Mouse (Mus musculus) bone marrow, adult 2 months (tissue): ENCODE results near the gene Mylk.

Experiments used
- CTCF ChIP-seq: fragments of 200-500 bp; IDR thresholded peaks from 2 replicates; pipeline ENCODE4 v1.5.1; 2011; ENCODE audit warnings: low read length, control low read depth; ENCODE audit not compliant: control insufficient read depth, insufficient read depth
- POLR2A ChIP-seq: fragments of 200-500 bp; IDR thresholded peaks from 2 replicates; pipeline ENCODE4 v1.6.1; 2011; ENCODE audit warnings: low read depth, mild to moderate bottlenecking, control low read depth, low read length, borderline replicate concordance; ENCODE audit not compliant: control insufficient read depth

DNA sequence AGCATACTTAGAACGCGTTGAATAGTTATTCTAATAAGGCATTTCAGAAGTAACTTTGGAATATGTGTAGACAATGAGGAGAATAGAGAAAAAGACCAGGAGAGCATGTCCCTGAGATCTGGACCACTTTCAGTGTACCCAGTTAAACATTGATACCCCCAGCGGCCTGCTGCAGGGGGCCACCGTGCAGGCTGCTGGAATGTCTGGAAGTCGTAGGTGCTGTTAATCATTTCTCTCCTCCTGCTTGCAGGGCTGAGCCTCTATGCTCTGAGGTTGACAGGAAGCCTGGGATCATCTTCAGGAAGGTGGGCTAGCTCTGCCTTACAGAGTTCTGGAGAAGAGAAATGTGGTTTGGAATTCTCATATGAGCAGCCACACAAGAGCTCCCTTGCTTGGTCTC is 112.6 kb downstream of the Mylk start:
- TF ChIP-seq CTCF: no peak
- TF ChIP-seq POLR2A: no peak
